Comparison of ENCODE assay signal across 8 mouse cellular contexts in the genomic region with DNA sequence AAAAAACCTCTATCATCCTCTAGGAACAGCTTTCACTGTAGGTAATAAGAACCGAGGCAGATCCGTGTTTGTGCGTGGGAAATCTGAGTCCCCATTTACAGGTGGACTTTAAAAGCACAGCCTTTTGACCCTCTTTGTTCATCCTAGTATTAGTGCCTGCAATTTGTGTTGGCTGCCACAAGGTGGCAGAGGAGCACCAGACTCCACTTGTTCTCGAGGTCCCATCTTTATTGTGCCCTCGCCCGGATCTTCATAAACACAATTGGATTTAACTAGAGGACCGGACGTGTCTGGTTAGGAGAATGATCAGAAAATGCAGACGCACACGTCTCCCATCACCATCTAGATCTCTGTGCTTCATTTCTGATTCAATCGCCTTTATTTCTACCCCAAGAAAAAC.
DNase-seq lines count a peak whose midpoint lies in the region; ATAC-seq lines count a peak whose summit lies in the region.

No protein-coding gene starts in this region.

- H3K4me2 ChIP-seq in liver, embryonic 12.5 days: no peak overlapping the region

- 25% methylated on average over 11 of the region's 11 CpGs for WGBS in liver, embryonic 12.5 days (ENCODE audit: insufficient replicate concordance)

- H3K27ac ChIP-seq in liver, embryonic 12.5 days: no peak overlapping the region

- no peaks in the 10 kb centered on the region for H3K9me3 ChIP-seq in liver, embryonic 12.5 days (replicated peaks)

- DNase-seq in cerebellum, postnatal 10 days: peak; percentile 46 to 53
- no peak for DNase-seq in cerebellum, adult 8-10 months
- peak; percentile 19 for DNase-seq in liver
- DNase-seq in yolk sac, embryonic 10.5 days (ENCODE audit: low spot score): no peak
- no peak for DNase-seq in cerebellum, postnatal 36 days

- no peak overlapping the region for H3K4me3 ChIP-seq in liver, embryonic 12.5 days

- no peak for ATAC-seq in liver, embryonic 12.5 days
- peak; percentile 46 for ATAC-seq in activated CD4-positive, CD25-positive, alpha-beta regulatory T cell, adult 4 months
- ATAC-seq in inflammation-experienced regulatory T-cells, adult 6 months: peak; percentile 67

- H3K36me3 ChIP-seq in liver, embryonic 12.5 days: no peaks in the 10 kb centered on the region

- no peak overlapping the region for H3K9ac ChIP-seq in liver, embryonic 12.5 days

- H3K4me1 ChIP-seq in liver, embryonic 12.5 days: no peaks in the 10 kb centered on the region

- H3K27me3 ChIP-seq in liver, embryonic 12.5 days (replicated peaks): no peaks in the 10 kb centered on the region

Comparison
In these comparisons a context has a peak if more than half of its experiments do, and no peak if none do; other contexts are left out.
1. DNase-seq: peak in cerebellum, postnatal 10 days (2 of 2) and liver (single experiment); none in cerebellum, adult 8-10 months (single experiment), yolk sac, embryonic 10.5 days (single experiment) and cerebellum, postnatal 36 days (0 of 2).